Mouse (Mus musculus) adrenal gland, postnatal 14 days (tissue): ENCODE results near the gene Xiap. TPM values are rescaled to one million over a fixed set of nuclear protein-coding genes. Genes with fewer than 3 reads are reported as not detected.

Source experiments
- DNase-seq: peaks from one replicate; pipeline ENCODE4 v3.0.0; 2021; ENCODE audit warnings: mixed read lengths
- total RNA-seq: library from RNA; stranded (reverse); gene quantifications from 2 replicates; pipeline ENCODE4 v1.2.3, GENCODE M21; 2021

Xiap gene
- total RNA-seq, 1 experiment from 2014 or later, result 60.3 TPM

GRCm38 (mm10) chrX:42087731-42088130, 28.3 kb downstream of the Xiap start:
- no peak for DNase-seq

DNA sequence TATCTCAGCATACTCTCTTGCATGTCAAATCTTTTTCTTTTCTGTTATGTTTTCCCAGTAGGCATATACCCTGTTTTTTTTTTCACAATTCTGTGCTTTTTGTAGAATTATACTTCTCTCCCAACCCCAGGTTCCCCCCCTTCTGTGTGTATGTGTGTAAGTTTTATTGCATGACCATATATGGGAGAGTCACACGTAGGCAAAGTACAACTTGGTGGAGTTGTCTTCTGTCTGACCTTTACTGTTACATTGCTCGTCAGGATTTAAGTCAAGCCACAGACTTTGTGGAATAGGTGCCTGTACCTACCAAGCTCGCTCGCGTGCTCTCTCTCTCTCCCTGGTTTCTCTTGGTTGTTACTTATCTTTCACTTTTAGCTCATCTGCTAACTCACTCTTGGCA, 28.7 kb downstream of the Xiap start:
- no peak for DNase-seq

DNA sequence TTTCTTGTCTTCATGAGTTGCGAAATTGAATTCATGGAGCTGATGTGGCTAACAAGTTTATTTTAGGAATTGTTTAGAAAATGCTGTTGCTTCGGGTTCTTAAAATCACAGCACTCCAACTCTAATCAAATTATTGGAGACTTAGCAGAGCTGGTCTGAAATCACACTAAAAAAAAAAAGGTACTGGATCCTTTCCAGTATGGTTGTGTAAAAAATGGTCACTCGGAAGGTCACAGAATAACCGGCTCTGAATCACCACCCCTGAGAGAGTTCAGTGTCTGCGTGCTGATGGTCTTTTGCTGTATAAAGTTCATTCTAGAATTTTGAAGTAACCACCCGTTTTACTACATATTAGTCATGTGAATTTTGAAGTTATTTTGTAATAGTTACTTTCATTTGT, 47.7 kb downstream of the Xiap start:
- DNase-seq, result peak; percentile 16

- no peak for DNase-seq
Observed at GRCm38 (mm10) chrX:42110585-42110984, 51.1 kb downstream of the Xiap start.

GRCm38 (mm10) chrX:42119442-42120048, 60.1 kb downstream of the Xiap start:
- no peak for DNase-seq

DNA sequence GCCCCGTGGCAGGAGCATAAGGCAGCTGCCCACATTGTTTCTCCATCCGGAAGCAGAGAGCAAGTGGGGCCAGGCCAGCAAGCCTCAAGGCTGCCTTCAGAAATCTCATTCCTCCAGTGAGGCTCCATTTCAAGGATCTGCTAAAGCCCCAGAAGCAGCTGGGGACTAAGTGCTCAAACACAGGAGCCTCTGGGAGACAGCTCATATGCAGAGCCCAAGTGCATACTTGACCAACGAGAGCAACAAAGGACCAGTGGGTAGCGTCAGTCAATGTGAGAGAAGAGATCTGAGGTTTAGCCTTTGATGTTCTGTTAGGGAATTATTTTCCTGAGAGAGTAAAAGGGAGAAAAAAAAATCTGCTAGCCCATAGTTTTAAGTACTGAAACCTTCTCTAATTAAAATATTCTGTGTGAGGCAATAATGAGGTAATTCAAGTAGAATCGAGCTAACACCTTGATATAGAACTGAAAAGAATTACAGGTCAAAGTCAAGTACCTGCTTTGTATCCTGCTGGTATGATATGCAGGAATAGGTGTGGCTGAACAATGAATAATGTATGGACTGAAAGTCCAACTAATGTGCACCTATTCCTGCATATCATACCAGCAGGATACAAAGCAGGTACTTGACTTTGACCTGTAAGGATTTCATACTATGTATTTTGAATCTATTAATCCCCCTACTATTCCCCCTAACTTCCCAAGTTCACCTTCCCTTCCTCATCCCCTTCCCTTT, 65.7 kb downstream of the Xiap start:
- no peak for DNase-seq

DNA sequence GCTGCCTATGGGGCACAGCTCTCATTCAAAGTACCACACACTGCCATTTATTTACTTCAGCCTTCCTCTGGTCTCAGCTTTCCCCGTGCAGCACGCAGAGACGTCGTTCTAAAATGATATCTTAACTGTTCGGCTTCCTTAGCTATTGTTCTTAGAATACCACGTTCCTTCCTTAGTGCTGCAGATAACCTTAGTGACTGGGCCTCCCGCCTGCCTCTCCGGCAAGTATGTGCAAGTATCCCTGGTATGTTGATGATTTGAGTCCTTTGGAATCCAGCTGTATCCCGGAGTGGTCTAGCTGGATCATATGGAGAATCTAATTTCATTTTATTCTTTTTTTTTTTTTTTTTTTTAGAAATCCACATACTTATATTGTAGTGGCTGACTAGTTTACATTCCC, 80.4 kb downstream of the Xiap start:
- DNase-seq, result no peak

DNA sequence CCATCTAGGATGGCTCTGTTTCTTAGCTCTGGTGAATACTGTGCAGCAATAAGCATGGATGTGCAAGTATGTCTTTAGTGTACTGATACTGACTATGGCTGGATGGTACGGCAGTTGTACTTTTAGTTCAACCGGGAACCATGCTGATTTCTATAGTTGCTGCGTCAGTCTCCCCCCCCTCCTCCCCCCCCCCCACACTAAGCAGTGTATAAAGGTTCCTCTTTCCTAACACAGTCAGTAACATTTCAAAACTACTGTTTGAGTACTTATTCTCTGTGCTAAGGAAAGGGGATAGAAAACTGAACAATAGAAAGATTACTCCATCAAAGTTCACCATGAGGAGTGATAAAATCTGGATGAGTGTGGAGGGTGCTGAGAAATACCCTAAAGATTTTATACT, 83.1 kb downstream of the Xiap start:
- no peak for DNase-seq

- DNase-seq, result no peak
Observed at GRCm38 (mm10) chrX:42143991-42144390, 84.5 kb downstream of the Xiap start.

DNA sequence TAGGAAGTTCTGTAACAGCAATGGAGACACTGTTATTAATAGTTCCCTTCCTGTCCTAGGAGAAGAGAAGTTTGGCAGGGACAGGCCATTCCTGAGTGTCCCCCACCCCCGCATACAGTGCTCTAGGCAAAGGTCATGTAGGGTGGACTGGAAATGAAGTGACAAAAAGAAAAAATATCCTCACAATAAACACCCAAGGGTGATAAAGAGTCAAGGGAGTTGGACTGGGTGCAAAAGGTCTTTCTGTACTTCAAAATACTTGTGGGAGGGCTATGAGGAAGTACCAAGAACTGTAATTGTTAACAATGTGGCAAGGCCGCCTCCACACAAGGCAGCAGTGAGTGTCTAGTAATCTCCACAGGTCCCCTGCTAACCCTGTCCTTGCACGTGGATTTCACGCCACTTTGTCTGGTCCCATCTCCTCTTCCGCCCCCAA, 88.6 kb downstream of the Xiap start:
- DNase-seq, result peak; percentile 34

GRCm38 (mm10) chrX:42148788-42149556, 89.5 kb downstream of the Xiap start, which contains the start of gene Stag2:
Stag2 (plus strand) TSS chrX:42149317.
- DNase-seq, result peak; percentile 95

GRCm38 (mm10) chrX:42149557-42150345, 90.3 kb downstream of the Xiap start:
- DNase-seq, result peak; percentile 75

DNA sequence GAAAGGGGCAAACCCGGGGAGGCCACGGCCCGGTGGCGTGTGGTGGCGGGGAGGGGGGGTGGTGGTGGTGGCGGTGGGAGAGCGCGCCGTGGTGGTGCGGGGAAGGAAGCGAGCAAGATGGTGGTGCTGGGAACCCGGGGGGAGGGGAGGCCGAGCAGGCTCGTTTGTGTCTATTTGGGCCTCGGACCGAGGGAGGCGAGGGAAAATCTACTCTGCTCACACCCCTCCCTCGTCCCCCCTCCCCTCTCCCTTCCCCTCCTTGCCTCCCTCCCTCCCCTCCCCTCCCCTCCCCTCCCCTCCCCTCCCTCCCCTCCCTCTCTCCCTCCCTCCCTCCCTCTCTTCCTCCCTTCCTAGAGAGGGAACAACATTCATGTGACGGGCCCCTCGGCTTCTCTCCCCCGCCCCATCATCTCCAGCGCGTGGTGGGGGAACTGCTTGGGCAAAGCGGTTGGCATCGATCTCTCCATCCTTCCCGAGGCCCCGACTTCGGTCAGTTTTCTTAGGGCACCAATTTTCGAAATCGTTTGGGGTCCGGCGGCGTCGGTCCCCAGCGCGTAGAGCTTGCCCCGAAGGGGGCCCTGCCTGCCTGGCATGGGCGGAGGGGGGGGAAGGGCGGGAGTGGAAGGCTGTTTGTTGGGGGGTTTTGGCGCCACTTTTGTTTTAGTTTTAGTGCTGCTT, 91.0 kb downstream of the Xiap start:
- DNase-seq, result peak; percentile 86

DNA sequence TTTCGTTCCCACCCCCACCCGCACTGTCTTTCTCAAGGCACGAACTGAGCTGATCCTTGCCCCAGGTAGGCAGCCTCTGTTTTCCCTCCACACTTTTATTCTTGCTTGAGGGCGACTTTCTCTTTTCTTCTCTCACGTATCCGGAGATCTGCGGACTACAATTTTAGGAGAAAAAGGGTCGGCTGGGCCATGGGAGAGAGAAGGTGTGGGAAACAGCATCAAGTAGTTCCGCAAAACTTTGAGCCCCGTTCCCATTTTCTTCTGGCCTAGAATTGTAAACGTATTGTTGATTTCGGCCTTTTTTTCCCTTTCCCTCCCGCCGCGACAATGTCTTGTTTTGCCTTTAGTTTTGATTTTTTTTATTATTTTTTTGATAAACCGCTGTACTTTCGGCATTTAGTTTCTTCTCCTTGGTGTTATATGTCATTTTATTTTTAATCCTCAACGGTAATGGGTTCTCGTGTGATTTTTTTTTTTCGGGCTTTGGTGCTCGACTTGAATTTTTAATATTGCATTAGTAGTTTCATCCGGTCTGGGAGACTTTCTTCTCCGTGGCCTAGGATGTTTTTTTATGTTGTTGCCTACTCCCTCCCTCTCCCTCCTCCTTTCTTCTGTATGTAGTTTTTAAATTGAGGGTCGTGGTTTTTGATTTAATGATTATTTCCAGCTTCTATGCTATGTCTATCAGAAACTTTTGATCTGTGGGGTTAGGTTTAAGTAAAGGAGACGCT, 91.7 kb downstream of the Xiap start:
- DNase-seq, result no peak

- DNase-seq, result peak; percentile 92
Observed at GRCm38 (mm10) chrX:42151903-42152369, 92.5 kb downstream of the Xiap start.

DNA sequence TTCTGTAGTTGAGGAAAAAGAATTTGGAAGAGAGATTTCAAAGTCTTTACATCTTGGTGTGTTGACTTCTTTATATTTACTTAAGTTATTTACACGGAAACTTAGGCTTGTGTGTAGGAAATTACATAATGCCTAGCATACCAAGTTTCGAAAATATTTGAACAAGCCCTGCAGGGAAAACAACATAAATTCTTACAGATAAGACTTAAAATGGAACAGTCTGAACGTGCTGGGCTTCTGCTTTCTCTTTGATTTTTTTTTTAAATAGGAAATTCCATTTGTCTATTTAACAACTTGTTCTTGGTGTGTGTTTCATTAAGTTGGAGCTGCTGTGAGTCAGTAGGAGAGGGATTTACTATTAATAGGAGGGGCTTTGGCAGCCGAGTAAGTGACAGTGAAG, 93.6 kb downstream of the Xiap start:
- DNase-seq, result no peak
